Mouse (Mus musculus) G1E (cell line): ENCODE results near the gene Smim5. TPM values are rescaled to one million over a fixed set of nuclear protein-coding genes. Genes with fewer than 3 reads are reported as not detected.

Experiments used
- ATAC-seq: 2 replicates; pipeline ENCODE4 v1.8.0; 2016; ENCODE audit warnings: mild to moderate bottlenecking; ENCODE audit not compliant: insufficient number of reproducible peaks, poor library complexity, low FRiP score, severe bottlenecking; ENCODE audit errors: extremely low read depth
- DNase-seq: peaks from one replicate; pipeline ENCODE4 v3.0.0; 2012; ENCODE audit warnings: low spot score
- H3K27me3 ChIP-seq: 2 replicates; pipeline ENCODE4 v1.6.1; 2012; ENCODE audit warnings: mild to moderate bottlenecking, low read length, inconsistent platforms; ENCODE audit not compliant: insufficient read depth
- H3K36me3 ChIP-seq: replicated peaks from 2 replicates; pipeline ENCODE3; 2012; ENCODE audit warnings: mild to moderate bottlenecking, inconsistent platforms
- H3K4me1 ChIP-seq: 2 replicates; pipeline ENCODE4 v1.6.1; 2012; ENCODE audit warnings: low read depth, low read length, inconsistent platforms, mixed read lengths; ENCODE audit not compliant: insufficient read depth
- H3K4me3 ChIP-seq: 2 replicates; pipeline ENCODE4 v1.5.1; 2012; ENCODE audit warnings: low read depth, mild to moderate bottlenecking, inconsistent platforms, low read length, moderate library complexity, mixed read lengths
- H3K9me3 ChIP-seq: replicated peaks from 2 replicates; pipeline ENCODE4 v1.6.1; 2012; ENCODE audit warnings: inconsistent platforms
- CTCF ChIP-seq: IDR thresholded peaks from 2 replicates; pipeline ENCODE4 v1.5.1; 2012; ENCODE audit warnings: low read depth, low read length, inconsistent platforms, mixed read lengths
- GATA1 ChIP-seq: IDR thresholded peaks from 2 replicates; pipeline ENCODE4 v1.6.1; 2012; ENCODE audit warnings: borderline replicate concordance, low read length, inconsistent platforms, mixed read lengths
- GATA2 ChIP-seq: IDR thresholded peaks from 2 replicates; pipeline ENCODE4 v1.6.1; 2012; ENCODE audit warnings: low read depth, low read length, inconsistent platforms, borderline replicate concordance
- POLR2AphosphoS5 ChIP-seq: IDR thresholded peaks from 2 replicates; pipeline ENCODE4 v1.6.1; 2012; ENCODE audit warnings: low read depth, low read length, inconsistent platforms; ENCODE audit not compliant: insufficient replicate concordance
- TAL1 ChIP-seq: conservative IDR thresholded peaks from 2 replicates; pipeline ENCODE4 v1.6.1; 2012; ENCODE audit warnings: low read depth, low read length, inconsistent platforms, mixed read lengths
- polyA plus RNA-seq: library from polyadenylated mRNA; stranded (reverse); fragments of >175 nt; gene quantifications from 2 replicates; pipeline ENCODE4 v1.2.3, GENCODE M21; 2012
- total RNA-seq, 2 experiments: library from RNA; stranded (forward) in 1 of 2; stranded (reverse) in 1 of 2; fragments of 200-1000 nt in 1 of 2; fragments of >200 nt in 1 of 2; fragmentation: Nextera tagmentation in 1 of 2; gene quantifications; 2 replicates each; pipeline ENCODE4 v1.2.3; 2014 to 2017

The Smim5 gene
- total and polyA plus RNA-seq, 3 experiments: 11.7 to 30.0 (median 14.7) TPM

- Histone ChIP-seq H3K4me1 (peaks cover 10% of the 10 kb centered on the region; the same call in 1 of the 2 replicates), H3K27me3 (peaks cover 77% of the 10 kb centered on the region), H3K4me3 (no peak overlapping the region), H3K9me3 (no peaks in the 10 kb centered on the region), H3K36me3 (no peaks in the 10 kb centered on the region)
- TF ChIP-seq POLR2AphosphoS5: no peak
- TF ChIP-seq CTCF: peak; percentile 98
- no peak for TF ChIP-seq TAL1
- ATAC-seq: no peak; the same call in 1 of the 2 replicates
- DNase-seq: peak; percentile 70
Measured at GRCm38 (mm10) chr11:115881002-115881401, 18.8 kb upstream of the Smim5 start.

GRCm38 (mm10) chr11:115883251-115883650 is 16.5 kb upstream of the Smim5 start:
- peaks cover 6% of the 10 kb centered on the region; the same call in 1 of the 2 replicates for H3K4me1 ChIP-seq
- H3K9me3 ChIP-seq: no peaks in the 10 kb centered on the region
- DNase-seq (no peak), ATAC-seq (no peak)
- TF ChIP-seq TAL1 (no peak), CTCF (no peak), GATA2 (no peak), POLR2AphosphoS5 (no peak), GATA1 (no peak)
- H3K27me3 ChIP-seq: peaks cover 79% of the 10 kb centered on the region
- no peaks in the 10 kb centered on the region for H3K36me3 ChIP-seq
- no peak overlapping the region for H3K4me3 ChIP-seq

GRCm38 (mm10) chr11:115884361-115884760 is 15.4 kb upstream of the Smim5 start:
- H3K4me1 ChIP-seq: peaks cover 6% of the 10 kb centered on the region; the same call in 1 of the 2 replicates
- ATAC-seq: no peak
- peaks cover 81% of the 10 kb centered on the region for H3K27me3 ChIP-seq

GRCm38 (mm10) chr11:115885281-115885680 is 14.5 kb upstream of the Smim5 start:
- peaks cover 78% of the 10 kb centered on the region for H3K27me3 ChIP-seq
- ATAC-seq: no peak
- H3K4me3 ChIP-seq: no peak overlapping the region
- H3K36me3 ChIP-seq: no peaks in the 10 kb centered on the region
- TF ChIP-seq GATA2 (no peak), TAL1 (no peak), POLR2AphosphoS5 (no peak), CTCF (no peak), GATA1 (no peak)
- H3K4me1 ChIP-seq: peaks cover 6% of the 10 kb centered on the region; the same call in 1 of the 2 replicates
- no peaks in the 10 kb centered on the region for H3K9me3 ChIP-seq
- no peak for DNase-seq

More at GRCm38 (mm10) chr11:115884361-115884760, 15.4 kb upstream of the Smim5 start:
- no peaks in the 10 kb centered on the region for H3K9me3 ChIP-seq
- no peaks in the 10 kb centered on the region for H3K36me3 ChIP-seq
- no peak overlapping the region for H3K4me3 ChIP-seq
- TF ChIP-seq GATA2: no peak
- DNase-seq: no peak

- Histone ChIP-seq H3K9me3 (no peaks in the 10 kb centered on the region), H3K36me3 (peaks cover 6% of the 10 kb centered on the region), H3K4me3 (no peak overlapping the region), H3K27me3 (peaks cover 77% of the 10 kb centered on the region), H3K4me1 (peaks cover 6% of the 10 kb centered on the region; the same call in 1 of the 2 replicates)
- DNase-seq (no peak), ATAC-seq (no peak)
- TF ChIP-seq GATA1 (no peak), POLR2AphosphoS5 (no peak), CTCF (no peak), TAL1 (no peak), GATA2 (no peak)
Measured at GRCm38 (mm10) chr11:115886446-115886845, 13.3 kb upstream of the Smim5 start.

GRCm38 (mm10) chr11:115888020-115888419 is 11.7 kb upstream of the Smim5 start:
- DNase-seq (no peak), ATAC-seq (no peak)
- Histone ChIP-seq H3K27me3 (peaks cover 63% of the 10 kb centered on the region), H3K4me3 (no peak overlapping the region), H3K4me1 (peaks cover 6% of the 10 kb centered on the region; the same call in 1 of the 2 replicates), H3K36me3 (peaks cover 22% of the 10 kb centered on the region), H3K9me3 (no peaks in the 10 kb centered on the region)
- TF ChIP-seq CTCF: no peak
- no peak for TF ChIP-seq GATA2
- no peak for TF ChIP-seq TAL1
- no peak for TF ChIP-seq GATA1
- no peak for TF ChIP-seq POLR2AphosphoS5
